Mouse (Mus musculus): ENCODE measurements around the gene Baz2b. TPM values are rescaled to one million over a fixed set of nuclear protein-coding genes. Genes with fewer than 3 reads are reported as not detected.

Baz2b gene
- polyA plus RNA-seq, 1 experiment from 2014 or later = 22.1 TPM

DNA sequence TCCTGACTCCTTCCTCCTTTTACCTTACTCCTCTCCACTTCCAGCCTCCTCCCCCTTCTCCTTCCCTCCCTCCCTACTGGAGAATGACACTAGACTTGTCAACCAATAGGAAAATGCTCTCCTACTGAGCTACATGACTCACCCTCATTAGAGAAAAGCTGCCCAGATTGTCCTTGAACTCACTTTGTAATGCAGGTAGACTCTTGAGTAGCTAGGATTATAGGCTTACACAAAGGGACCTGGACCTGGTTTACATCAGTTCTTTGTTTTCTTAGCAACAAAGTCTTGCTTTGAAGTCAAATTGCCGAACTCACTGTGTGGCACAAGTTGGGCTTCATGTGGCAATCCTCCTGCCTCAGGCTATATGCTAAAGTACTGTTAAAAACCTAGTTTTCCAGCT lies 12.8 kb downstream of the Baz2b start:
- Histone ChIP-seq H3K27me3 (replicated peaks) (no peaks in the 10 kb centered on the region), H3K27ac (no peak overlapping the region), H3K4me3 (no peak overlapping the region), H3K4me1 (peaks cover 5% of the 10 kb centered on the region; the same call in 1 of the 2 replicates), H3K9ac (no peak overlapping the region), H3K9me3 (replicated peaks) (no peaks in the 10 kb centered on the region), H3K36me3 (no peaks in the 10 kb centered on the region), H3K4me2 (no peak overlapping the region)
- WGBS (ENCODE audit: insufficient replicate concordance) = 74% methylated on average over 1 of the region's 1 CpGs
- ATAC-seq = no peak

DNA sequence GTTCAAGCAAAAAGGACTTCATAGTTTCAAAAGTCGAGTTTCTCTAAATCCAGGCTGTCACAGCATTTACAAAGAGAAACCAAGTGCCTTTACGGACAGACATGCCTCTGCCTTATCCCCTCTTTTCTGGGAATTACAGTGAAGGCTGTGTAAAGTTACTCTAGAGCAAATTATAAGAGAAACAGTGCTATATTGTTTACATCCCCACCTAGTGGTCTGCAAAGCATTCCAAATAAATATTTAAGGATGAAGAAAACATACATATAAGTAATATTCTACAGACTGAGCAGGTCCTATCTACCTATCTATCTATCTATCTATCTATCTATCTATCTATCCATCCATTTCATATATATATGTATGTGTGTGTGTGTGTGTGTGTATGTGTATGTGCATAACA lies 27.9 kb downstream of the Baz2b start:
- 38% methylated on average over 2 of the region's 2 CpGs for WGBS (ENCODE audit: insufficient replicate concordance)
- no peak overlapping the region for H3K4me2 ChIP-seq
- no peaks in the 10 kb centered on the region for H3K9me3 ChIP-seq (replicated peaks)
- no peaks in the 10 kb centered on the region for H3K36me3 ChIP-seq
- no peak overlapping the region for H3K4me3 ChIP-seq
- no peak overlapping the region for H3K9ac ChIP-seq
- H3K27me3 ChIP-seq (replicated peaks) = no peaks in the 10 kb centered on the region
- no peak overlapping the region for H3K27ac ChIP-seq
- no peaks in the 10 kb centered on the region for H3K4me1 ChIP-seq
- ATAC-seq = no peak

DNA sequence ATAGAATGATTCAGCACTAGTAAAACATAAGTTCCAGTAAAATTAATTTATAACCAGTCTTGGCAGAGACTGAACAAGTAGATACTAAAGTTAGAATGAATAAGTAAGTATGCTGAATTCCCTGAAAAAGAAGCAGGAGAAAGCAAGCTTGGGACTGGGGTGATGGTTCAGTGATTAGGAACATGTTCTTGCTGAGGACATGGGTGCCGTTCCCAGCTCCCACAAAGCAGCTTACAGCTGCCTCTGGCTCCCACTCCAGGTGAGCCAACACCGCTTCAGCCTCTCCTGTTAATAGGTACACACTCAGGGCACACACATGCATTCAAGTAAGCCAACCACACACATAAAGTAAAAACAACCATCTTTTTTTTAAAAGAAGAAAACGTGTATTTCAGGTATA lies 32.1 kb downstream of the Baz2b start:
- no peaks in the 10 kb centered on the region for H3K36me3 ChIP-seq
- no peak overlapping the region for H3K27ac ChIP-seq
- no peak for ATAC-seq
- H3K4me1 ChIP-seq = 0 out of 2 replicates have a peak, but pooled peaks cover 3% of the 10 kb centered on the region
- no peak overlapping the region for H3K9ac ChIP-seq
- H3K4me3 ChIP-seq = no peak overlapping the region
- 76% methylated on average over 3 of the region's 3 CpGs for WGBS (ENCODE audit: insufficient replicate concordance)
- H3K4me2 ChIP-seq = no peak overlapping the region
- no peaks in the 10 kb centered on the region for H3K9me3 ChIP-seq (replicated peaks)
- H3K27me3 ChIP-seq (replicated peaks) = no peaks in the 10 kb centered on the region

DNA sequence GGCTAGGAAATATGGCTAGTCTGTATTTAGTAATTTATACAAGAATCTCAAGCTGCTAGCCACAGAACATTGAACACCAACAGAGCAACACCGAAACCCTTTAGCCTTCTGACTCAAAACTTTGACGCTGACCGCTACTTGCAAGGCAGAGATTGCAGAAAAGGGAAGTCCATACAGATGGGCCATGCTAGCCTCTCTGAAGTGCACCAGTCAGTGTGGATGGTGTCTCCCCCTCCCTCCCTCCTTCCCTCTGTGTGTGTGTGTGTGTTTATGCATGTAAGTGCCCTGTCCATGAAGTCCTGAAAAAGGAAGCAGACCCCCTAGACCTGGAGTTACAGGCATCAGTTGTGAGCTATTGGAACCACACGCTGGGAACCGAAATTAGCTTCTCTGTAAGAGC lies 33.6 kb downstream of the Baz2b start:
- 48% methylated on average over 5 of the region's 5 CpGs for WGBS (ENCODE audit: insufficient replicate concordance)
- Histone ChIP-seq H3K4me3 (no peak overlapping the region), H3K4me2 (no peak overlapping the region), H3K36me3 (no peaks in the 10 kb centered on the region), H3K27me3 (replicated peaks) (no peaks in the 10 kb centered on the region), H3K27ac (no peak overlapping the region), H3K9me3 (replicated peaks) (no peaks in the 10 kb centered on the region), H3K9ac (no peak overlapping the region), H3K4me1 (peaks cover 3% of the 10 kb centered on the region; the same call in 1 of the 2 replicates)
- no peak for ATAC-seq

DNA sequence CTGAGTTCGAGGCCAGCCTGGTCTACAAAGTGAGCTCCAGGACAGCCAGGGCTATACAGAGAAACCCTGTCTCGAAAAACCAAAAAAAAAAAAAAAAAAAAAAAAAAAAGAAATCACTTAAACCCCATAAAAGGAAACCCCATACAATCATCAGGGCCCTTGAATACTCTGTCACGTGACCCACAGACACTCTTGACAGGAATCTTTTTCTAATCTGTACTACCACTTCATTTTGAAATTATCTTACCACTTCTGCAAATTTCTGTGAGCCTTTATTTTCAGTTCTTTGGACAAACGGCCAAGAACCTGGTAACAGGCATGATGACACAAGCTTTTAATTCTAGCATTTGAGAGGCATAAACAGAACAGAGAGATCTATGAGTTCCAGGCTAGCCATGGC lies 34.6 kb downstream of the Baz2b start:
- Histone ChIP-seq H3K9me3 (replicated peaks) (no peaks in the 10 kb centered on the region), H3K27ac (no peak overlapping the region), H3K27me3 (replicated peaks) (no peaks in the 10 kb centered on the region), H3K36me3 (no peaks in the 10 kb centered on the region), H3K4me1 (peaks cover 3% of the 10 kb centered on the region; the same call in 1 of the 2 replicates), H3K9ac (no peak overlapping the region), H3K4me3 (no peak overlapping the region), H3K4me2 (no peak overlapping the region)
- WGBS (ENCODE audit: insufficient replicate concordance) = 69% methylated on average over 3 of the region's 4 CpGs
- no peak for ATAC-seq

DNA sequence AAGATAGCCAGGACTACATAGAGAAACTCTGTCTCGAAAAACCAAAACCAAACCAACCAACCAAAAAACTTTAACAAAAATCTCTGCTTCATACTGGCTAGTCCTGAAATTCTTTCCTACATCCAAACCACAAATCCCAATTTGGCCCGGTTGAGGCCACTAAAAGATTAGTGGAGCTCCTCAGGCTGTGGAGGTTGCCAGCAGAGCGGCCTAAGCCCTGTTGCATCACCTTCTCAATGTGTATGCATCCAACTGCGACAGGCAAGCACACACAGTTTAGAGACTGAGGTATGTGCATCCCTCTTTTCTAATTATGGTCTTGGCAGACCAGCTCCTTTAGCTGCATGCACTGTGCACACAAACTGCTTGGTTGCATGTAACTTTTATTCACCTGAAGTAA lies 36.0 kb downstream of the Baz2b start:
- H3K9ac ChIP-seq = no peak overlapping the region
- peaks cover 3% of the 10 kb centered on the region; the same call in 1 of the 2 replicates for H3K4me1 ChIP-seq
- H3K36me3 ChIP-seq = no peaks in the 10 kb centered on the region
- WGBS (ENCODE audit: insufficient replicate concordance) = 83% methylated on average over 4 of the region's 4 CpGs
- H3K4me3 ChIP-seq = no peak overlapping the region
- H3K4me2 ChIP-seq = no peak overlapping the region
- no peaks in the 10 kb centered on the region for H3K27me3 ChIP-seq (replicated peaks)
- H3K27ac ChIP-seq = no peak overlapping the region
- H3K9me3 ChIP-seq (replicated peaks) = no peaks in the 10 kb centered on the region
- no peak for ATAC-seq

DNA sequence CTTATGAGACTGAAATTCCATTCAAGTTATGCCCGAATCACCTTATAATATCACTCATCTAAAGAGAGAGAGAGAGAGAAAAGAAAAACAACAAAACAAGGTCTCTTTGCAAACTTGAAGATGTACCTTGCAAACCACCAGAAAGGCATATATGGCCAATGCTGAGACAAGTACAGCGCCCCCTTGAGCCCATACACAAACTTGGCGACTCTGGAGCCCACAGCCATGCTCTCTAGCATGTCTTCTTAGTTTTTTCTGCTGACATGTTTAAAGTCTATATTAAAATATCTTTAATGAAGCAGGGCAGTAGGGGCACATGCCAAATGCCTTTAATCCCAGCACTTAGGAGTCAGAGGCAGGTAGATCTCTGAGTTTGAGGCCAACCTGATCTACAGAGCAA lies 36.4 kb downstream of the Baz2b start:
- Histone ChIP-seq H3K4me2 (no peak overlapping the region), H3K36me3 (no peaks in the 10 kb centered on the region), H3K27ac (no peak overlapping the region), H3K9ac (no peak overlapping the region), H3K4me1 (peaks cover 3% of the 10 kb centered on the region; the same call in 1 of the 2 replicates), H3K4me3 (no peak overlapping the region), H3K9me3 (replicated peaks) (no peaks in the 10 kb centered on the region), H3K27me3 (replicated peaks) (no peaks in the 10 kb centered on the region)
- WGBS (ENCODE audit: insufficient replicate concordance) = 43% methylated on average over 3 of the region's 3 CpGs
- ATAC-seq = no peak

DNA sequence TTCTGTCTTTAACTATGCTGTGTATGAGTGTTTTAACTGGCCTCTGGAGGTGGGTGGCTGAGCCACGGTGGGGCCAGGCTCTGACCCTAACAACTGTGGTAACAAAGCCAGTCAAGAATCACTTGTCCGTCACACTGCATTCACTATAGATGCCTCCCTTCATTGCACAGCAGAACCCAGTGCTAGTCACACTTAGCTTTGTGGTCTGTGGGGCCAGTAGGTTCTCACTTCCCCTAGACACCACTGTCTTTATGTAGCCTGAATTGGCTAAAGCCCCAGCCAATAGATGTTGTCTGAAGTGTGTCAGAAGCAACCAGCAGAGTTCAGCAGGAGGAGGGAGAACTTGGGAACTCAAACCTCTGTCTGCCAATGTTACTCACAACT lies 37.1 kb downstream of the Baz2b start:
- peak overlapping the region; percentile 3; the same call in 1 of the 2 replicates for H3K27ac ChIP-seq
- 40% methylated on average over 2 of the region's 2 CpGs for WGBS (ENCODE audit: insufficient replicate concordance)

DNA sequence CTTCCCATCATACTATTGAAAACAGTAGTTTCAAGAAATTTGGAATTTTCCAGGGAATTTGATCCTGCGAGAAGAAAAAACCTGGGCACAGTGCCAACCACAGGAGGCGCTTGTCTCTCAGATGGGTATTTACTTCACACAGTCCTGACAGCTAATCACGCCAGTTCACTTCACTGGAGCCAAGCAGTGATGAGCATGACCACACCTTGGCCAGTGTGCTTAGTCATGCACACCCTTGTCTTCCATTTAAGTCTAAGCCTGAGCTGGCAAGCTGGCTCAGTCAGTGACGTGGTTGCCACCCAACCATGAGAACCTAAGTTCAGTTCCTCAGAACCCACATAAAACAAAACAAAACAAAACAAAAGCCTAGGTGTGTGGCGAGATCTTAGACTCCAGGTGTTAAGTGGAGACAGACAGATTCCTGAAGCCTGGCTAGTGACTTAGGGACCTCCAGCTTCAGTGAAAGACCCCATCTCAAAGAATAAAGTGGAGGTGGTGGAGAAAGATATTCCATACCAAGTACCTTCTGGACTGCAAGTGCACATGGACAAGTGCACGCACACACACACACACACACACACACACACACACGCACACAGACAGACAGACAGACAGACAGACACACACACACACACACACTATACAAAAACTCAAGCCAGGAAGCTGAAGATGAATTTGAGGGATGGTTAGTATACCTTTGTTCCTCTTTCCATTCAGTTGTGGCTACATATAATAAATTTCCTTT lies 37.7 kb downstream of the Baz2b start:
- Histone ChIP-seq H3K9me3 (replicated peaks) (no peaks in the 10 kb centered on the region), H3K27ac (peak overlapping the region; percentile 3; the same call in 1 of the 2 replicates), H3K27me3 (replicated peaks) (no peaks in the 10 kb centered on the region), H3K9ac (no peak overlapping the region), H3K4me2 (no peak overlapping the region), H3K4me1 (peaks cover 3% of the 10 kb centered on the region; the same call in 1 of the 2 replicates), H3K36me3 (no peaks in the 10 kb centered on the region), H3K4me3 (no peak overlapping the region)
- 63% methylated on average over 7 of the region's 7 CpGs for WGBS (ENCODE audit: insufficient replicate concordance)
- ATAC-seq = 0 out of 2 replicates have a peak, but pooled peaks have one; percentile 37

More for the DNA sequence above, 37.1 kb downstream of the Baz2b start:
- no peak overlapping the region for H3K4me2 ChIP-seq
- no peaks in the 10 kb centered on the region for H3K9me3 ChIP-seq (replicated peaks)
- H3K36me3 ChIP-seq = no peaks in the 10 kb centered on the region
- H3K27me3 ChIP-seq (replicated peaks) = no peaks in the 10 kb centered on the region
- no peak overlapping the region for H3K9ac ChIP-seq
- ATAC-seq = no peak; the same call in 1 of the 2 replicates
- no peak overlapping the region for H3K4me3 ChIP-seq
- H3K4me1 ChIP-seq = peaks cover 3% of the 10 kb centered on the region; the same call in 1 of the 2 replicates

DNA sequence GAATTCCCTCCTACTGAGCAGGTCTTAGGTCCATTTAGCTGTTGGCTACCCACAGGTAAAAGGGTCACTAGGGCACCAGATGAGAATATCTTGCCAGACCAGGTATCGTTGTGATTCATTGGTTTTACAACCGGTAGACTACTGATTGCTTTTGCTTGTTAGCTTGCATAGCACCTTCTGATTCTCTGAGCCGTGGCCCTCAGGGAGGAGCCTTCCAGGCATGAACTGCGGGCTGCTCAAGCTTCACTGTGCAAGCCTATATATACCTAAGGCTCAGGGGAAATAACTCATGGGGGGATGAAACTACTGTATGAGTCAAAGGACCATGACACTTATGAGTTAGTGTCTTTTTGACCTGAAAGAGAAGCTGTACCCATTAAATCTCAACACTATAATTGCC lies 42.8 kb downstream of the Baz2b start:
- Histone ChIP-seq H3K9ac (no peak overlapping the region), H3K27me3 (replicated peaks) (no peaks in the 10 kb centered on the region), H3K9me3 (replicated peaks) (no peaks in the 10 kb centered on the region), H3K4me2 (no peak overlapping the region), H3K27ac (no peak overlapping the region), H3K4me3 (no peak overlapping the region), H3K36me3 (no peaks in the 10 kb centered on the region), H3K4me1 (peaks cover 27% of the 10 kb centered on the region)
- ATAC-seq = no peak
- WGBS (ENCODE audit: insufficient replicate concordance) = 82% methylated on average over 4 of the region's 4 CpGs

DNA sequence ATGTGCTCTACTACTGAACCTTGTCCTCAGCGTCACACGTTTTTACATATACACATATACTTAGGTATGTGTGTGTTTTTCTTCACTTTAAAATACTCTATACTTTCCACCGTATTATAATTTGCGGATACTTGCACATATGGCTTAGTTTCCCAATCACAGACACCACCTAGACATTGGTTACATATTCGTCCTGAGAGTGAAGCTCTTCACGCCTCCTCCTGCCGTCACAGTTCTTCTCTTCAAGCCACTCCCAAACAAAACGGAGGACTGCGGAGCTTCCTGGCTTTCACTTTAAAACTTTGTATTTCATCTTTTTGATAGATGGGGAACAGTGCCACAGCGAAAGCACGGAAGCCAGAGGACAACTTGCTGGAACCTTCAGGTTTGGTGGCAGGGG lies 44.0 kb downstream of the Baz2b start:
- Histone ChIP-seq H3K27me3 (replicated peaks) (no peaks in the 10 kb centered on the region), H3K4me1 (peaks cover 27% of the 10 kb centered on the region), H3K9ac (no peak overlapping the region), H3K4me2 (no peak overlapping the region), H3K36me3 (no peaks in the 10 kb centered on the region), H3K4me3 (no peak overlapping the region), H3K9me3 (replicated peaks) (no peaks in the 10 kb centered on the region), H3K27ac (no peak overlapping the region)
- 86% methylated on average over 11 of the region's 11 CpGs for WGBS (ENCODE audit: insufficient replicate concordance)
- ATAC-seq = no peak

DNA sequence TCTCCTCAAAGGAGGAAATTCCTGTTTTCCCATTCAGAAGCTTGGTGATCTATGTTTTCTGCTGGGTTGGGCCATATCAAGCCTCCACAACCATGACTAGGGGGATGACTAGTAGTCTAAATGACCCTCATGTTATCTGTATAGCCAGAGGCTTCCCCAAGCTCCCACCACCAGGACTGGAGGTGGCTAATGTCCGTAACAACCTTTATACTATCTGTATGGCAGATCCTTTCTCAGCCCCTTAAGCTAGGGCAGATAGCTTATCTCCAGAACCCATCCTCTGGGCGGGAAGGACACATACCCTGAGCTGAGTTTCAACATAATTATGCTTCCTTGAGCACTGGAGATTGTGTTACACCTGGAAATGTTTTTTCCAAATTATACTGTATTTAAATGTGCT lies 45.9 kb downstream of the Baz2b start:
- 17% methylated on average over 2 of the region's 2 CpGs for WGBS (ENCODE audit: insufficient replicate concordance)
- Histone ChIP-seq H3K4me3 (no peak overlapping the region), H3K4me1 (peaks cover 27% of the 10 kb centered on the region), H3K27me3 (replicated peaks) (no peaks in the 10 kb centered on the region), H3K9me3 (replicated peaks) (no peaks in the 10 kb centered on the region), H3K27ac (peak overlapping the region; percentile 68), H3K4me2 (peak overlapping the region; percentile 46), H3K9ac (peak overlapping the region; percentile 44; the same call in 1 of the 2 replicates), H3K36me3 (no peaks in the 10 kb centered on the region)
- ATAC-seq = peak; percentile 97

Data from liver, embryonic 12.5 days (tissue).